Mouse (Mus musculus) hindbrain, embryonic 16.5 days (tissue): ENCODE data around the gene Bdkrb2. TPM values are rescaled to one million over a fixed set of nuclear protein-coding genes. Genes with fewer than 3 reads are reported as not detected.

Experiments
- ATAC-seq: fragments of 200-750 bp; cut with Nextera tagmentation; 2 replicates; pipeline ENCODE4 v1.8.0; 2017; ENCODE audit warnings: moderate TSS enrichment, moderate library complexity
- H3K27ac ChIP-seq: fragments of 300-500 bp; sonication (generic); 2 replicates; pipeline ENCODE4 v1.5.1; 2014; ENCODE audit warnings: low read depth, mild to moderate bottlenecking, control low read depth, low read length, moderate library complexity
- H3K27me3 ChIP-seq: fragments of 300-500 bp; sonication (generic); replicated peaks from 2 replicates; pipeline ENCODE4 v1.6.1; 2014; ENCODE audit warnings: low read length; ENCODE audit not compliant: control insufficient read depth, insufficient read depth
- H3K36me3 ChIP-seq: fragments of 300-500 bp; sonication (generic); 2 replicates; pipeline ENCODE4 v1.6.1; 2014; ENCODE audit warnings: mild to moderate bottlenecking, low read length, moderate library complexity, mixed read lengths; ENCODE audit not compliant: control insufficient read depth, insufficient read depth
- H3K4me1 ChIP-seq: fragments of 300-500 bp; sonication (generic); 2 replicates; pipeline ENCODE4 v1.6.1; 2014; ENCODE audit warnings: low read depth, low read length; ENCODE audit not compliant: control insufficient read depth, insufficient read depth
- H3K4me2 ChIP-seq: fragments of 300-500 bp; sonication (generic); 2 replicates; pipeline ENCODE4 v1.6.1; 2014; ENCODE audit warnings: mild to moderate bottlenecking, low read length, control low read depth, moderate library complexity
- H3K4me3 ChIP-seq: fragments of 300-500 bp; sonication (generic); 2 replicates; pipeline ENCODE4 v1.5.1; 2014; ENCODE audit warnings: mild to moderate bottlenecking, low read length, control low read depth, moderate library complexity
- H3K9ac ChIP-seq: fragments of 300-500 bp; sonication (generic); 2 replicates; pipeline ENCODE4 v1.6.1; 2014; ENCODE audit warnings: low read depth, mild to moderate bottlenecking, control low read depth, low read length, moderate library complexity
- H3K9me3 ChIP-seq: fragments of 300-500 bp; sonication (generic); 2 replicates; pipeline ENCODE4 v1.6.1; 2014; ENCODE audit warnings: mild to moderate bottlenecking, low read length, moderate library complexity; ENCODE audit not compliant: control insufficient read depth
- WGBS: fragments of 180-500 bp; shearing (Covaris S2); extraction: QIAGEN DNeasy Blood & Tissue Kit; methylation state at CpG from one replicate; pipeline ENCODE4 v1.1.7; 2014; 5-methylcytosine and 5-hydroxymethylcytosine counted together
- polyA plus RNA-seq: library from polyadenylated mRNA; unstranded; fragments of >200 nt; fragmentation: Nextera tagmentation; extraction: Ambion mirVana; gene quantifications from 2 replicates; pipeline ENCODE4 v1.2.1, GENCODE M21; 2015

Gene Bdkrb2
- polyA plus RNA-seq, 1 experiment from 2014 or later: 2.5 TPM

- H3K36me3 ChIP-seq: no peaks in the 10 kb centered on the region
- no peak overlapping the region for H3K4me3 ChIP-seq
- WGBS: 86% methylated on average over 8 of the region's 8 CpGs
- no peak overlapping the region for H3K4me2 ChIP-seq
- ATAC-seq: no peak
- H3K9ac ChIP-seq: no peak overlapping the region
- no peaks in the 10 kb centered on the region for H3K9me3 ChIP-seq
- no peak overlapping the region for H3K27ac ChIP-seq
- no peaks in the 10 kb centered on the region; the same call in 1 of the 2 replicates for H3K4me1 ChIP-seq
- H3K27me3 ChIP-seq: no peaks in the 10 kb centered on the region
Measured at GRCm38 (mm10) chr12:105597135-105597534, 34.1 kb downstream of the Bdkrb2 start.

- Histone ChIP-seq H3K4me3 (no peak overlapping the region), H3K4me2 (no peak overlapping the region), H3K9me3 (no peaks in the 10 kb centered on the region), H3K4me1 (no peaks in the 10 kb centered on the region; the same call in 1 of the 2 replicates), H3K27me3 (no peaks in the 10 kb centered on the region), H3K36me3 (no peaks in the 10 kb centered on the region), H3K9ac (no peak overlapping the region), H3K27ac (no peak overlapping the region)
- 82% methylated on average over 10 of the region's 10 CpGs for WGBS
- no peak for ATAC-seq
Measured at GRCm38 (mm10) chr12:105598503-105598902, 35.5 kb downstream of the Bdkrb2 start.

- 49% methylated on average over 5 of the region's 5 CpGs for whole genome bisulfite sequencing
- no peak overlapping the region for H3K9ac ChIP-seq
- no peak for ATAC-seq
- H3K4me3 ChIP-seq: no peak overlapping the region
- no peak overlapping the region for H3K4me2 ChIP-seq
- no peaks in the 10 kb centered on the region; the same call in 1 of the 2 replicates for H3K4me1 ChIP-seq
- no peak overlapping the region for H3K27ac ChIP-seq
- H3K9me3 ChIP-seq: no peaks in the 10 kb centered on the region
- H3K27me3 ChIP-seq: no peaks in the 10 kb centered on the region
- H3K36me3 ChIP-seq: no peaks in the 10 kb centered on the region
Measured at GRCm38 (mm10) chr12:105599098-105599497, 36.1 kb downstream of the Bdkrb2 start.

- Histone ChIP-seq H3K4me2 (no peak overlapping the region), H3K4me3 (no peak overlapping the region)
- peak; percentile 73 for ATAC-seq
Measured at GRCm38 (mm10) chr12:105601586-105601985, 38.6 kb downstream of the Bdkrb2 start.

GRCm38 (mm10) chr12:105602581-105603210 is 39.7 kb downstream of the Bdkrb2 start, which contains the start of gene Bdkrb1:
TSS of gene Bdkrb1 (plus strand) at chr12:105603085.
- Histone ChIP-seq H3K27ac (peak within 1 kb of the TSS; percentile 12; the same call in 1 of the 2 replicates), H3K4me1 (no peaks in the 10 kb centered on the region; the same call in 1 of the 2 replicates), H3K4me3 (no peak within 1 kb of the TSS), H3K4me2 (no peak within 1 kb of the TSS), H3K9me3 (no peaks in the 10 kb centered on the region), H3K27me3 (no peaks in the 10 kb centered on the region), H3K36me3 (no peaks in the 10 kb centered on the region), H3K9ac (no peak within 1 kb of the TSS)
- 87% methylated on average over 11 of the region's 11 CpGs for WGBS
- ATAC-seq: no peak

More at GRCm38 (mm10) chr12:105601586-105601985, 38.6 kb downstream of the Bdkrb2 start:
- H3K9me3 ChIP-seq: no peaks in the 10 kb centered on the region
- H3K36me3 ChIP-seq: no peaks in the 10 kb centered on the region
- no peaks in the 10 kb centered on the region for H3K27me3 ChIP-seq
- H3K4me1 ChIP-seq: no peaks in the 10 kb centered on the region; the same call in 1 of the 2 replicates
- peak overlapping the region; percentile 12; the same call in 1 of the 2 replicates for H3K27ac ChIP-seq
- H3K9ac ChIP-seq: no peak overlapping the region
- 34% methylated on average over 6 of the region's 6 CpGs for WGBS

GRCm38 (mm10) chr12:105603904-105604303 is 40.9 kb downstream of the Bdkrb2 start:
- Histone ChIP-seq H3K4me1 (no peaks in the 10 kb centered on the region; the same call in 1 of the 2 replicates), H3K4me3 (no peak overlapping the region), H3K9ac (no peak overlapping the region), H3K36me3 (no peaks in the 10 kb centered on the region), H3K4me2 (no peak overlapping the region), H3K27me3 (no peaks in the 10 kb centered on the region), H3K27ac (no peak overlapping the region), H3K9me3 (no peaks in the 10 kb centered on the region)
- 91% methylated on average over 11 of the region's 11 CpGs for whole genome bisulfite sequencing
- ATAC-seq: no peak

- Histone ChIP-seq H3K4me2 (no peak overlapping the region), H3K27me3 (no peaks in the 10 kb centered on the region), H3K4me1 (no peaks in the 10 kb centered on the region; the same call in 1 of the 2 replicates), H3K9ac (no peak overlapping the region), H3K4me3 (no peak overlapping the region), H3K27ac (no peak overlapping the region), H3K9me3 (no peaks in the 10 kb centered on the region), H3K36me3 (no peaks in the 10 kb centered on the region)
- WGBS: 14% methylated on average over 8 of the region's 8 CpGs
- no peak for ATAC-seq
Measured at GRCm38 (mm10) chr12:105605212-105605611, 42.2 kb downstream of the Bdkrb2 start.

GRCm38 (mm10) chr12:105606881-105607280 is 43.9 kb downstream of the Bdkrb2 start:
- Histone ChIP-seq H3K4me2 (no peak overlapping the region), H3K4me3 (no peak overlapping the region), H3K9ac (no peak overlapping the region), H3K36me3 (no peaks in the 10 kb centered on the region), H3K27ac (no peak overlapping the region), H3K9me3 (no peaks in the 10 kb centered on the region), H3K4me1 (no peaks in the 10 kb centered on the region; the same call in 1 of the 2 replicates), H3K27me3 (no peaks in the 10 kb centered on the region)
- no peak for ATAC-seq
- WGBS: 85% methylated on average over 4 of the region's 4 CpGs

- 90% methylated on average over 2 of the region's 2 CpGs for WGBS
- no peak for ATAC-seq
- H3K36me3 ChIP-seq: peaks cover 6% of the 10 kb centered on the region
- H3K9me3 ChIP-seq: no peaks in the 10 kb centered on the region
- no peaks in the 10 kb centered on the region; the same call in 1 of the 2 replicates for H3K4me1 ChIP-seq
- no peak overlapping the region for H3K4me3 ChIP-seq
- H3K27me3 ChIP-seq: no peaks in the 10 kb centered on the region
- no peak overlapping the region for H3K27ac ChIP-seq
- H3K4me2 ChIP-seq: no peak overlapping the region
- no peak overlapping the region for H3K9ac ChIP-seq
Measured at GRCm38 (mm10) chr12:105611045-105611444, 48.0 kb downstream of the Bdkrb2 start.
